Mouse (Mus musculus): ENCODE data around the gene Gon7. TPM values are rescaled to one million over a fixed set of nuclear protein-coding genes. Genes with fewer than 3 reads are reported as not detected.

Gon7 gene
- polyA plus RNA-seq, 1 experiment from 2014 or later: 46.1 TPM

Other genes starting within 250 kb of the Gon7 start
- gene Chga, start 202.8 kb downstream of the Gon7 start, polyA plus RNA-seq (2016; fragmentation: Nextera tagmentation; extraction: Ambion mirVana): 0.15 and 0.23 TPM in 2 replicates
- gene Itpk1, start 52.9 kb downstream of the Gon7 start, polyA plus RNA-seq (2016; fragmentation: Nextera tagmentation; extraction: Ambion mirVana): 9.7 and 11.0 TPM in 2 replicates
- 34.8 and 38.8 TPM in 2 replicates for gene Moap1, start 14.1 kb downstream of the Gon7 start, polyA plus RNA-seq (2016; fragmentation: Nextera tagmentation; extraction: Ambion mirVana)
- 11.7 TPM in 2 replicates for gene Tmem251, start 14.0 kb downstream of the Gon7 start, polyA plus RNA-seq (2016; fragmentation: Nextera tagmentation; extraction: Ambion mirVana)
- gene Gm28051, start within 50 bp of the Gon7 start, polyA plus RNA-seq (2016; fragmentation: Nextera tagmentation; extraction: Ambion mirVana): not detected in 2 replicates
- gene Ubr7, start 164 bp upstream of the Gon7 start, polyA plus RNA-seq (2016; fragmentation: Nextera tagmentation; extraction: Ambion mirVana): 55.8 and 56.5 TPM in 2 replicates
- 29.5 and 33.8 TPM in 2 replicates for gene Gm20604, start 869 bp upstream of the Gon7 start, polyA plus RNA-seq (2016; fragmentation: Nextera tagmentation; extraction: Ambion mirVana)
- 14.4 and 18.2 TPM in 2 replicates for gene Btbd7, start 120.7 kb upstream of the Gon7 start, polyA plus RNA-seq (2016; fragmentation: Nextera tagmentation; extraction: Ambion mirVana)
- not detected in 2 replicates for gene Cox8c, start 141.5 kb upstream of the Gon7 start, polyA plus RNA-seq (2016; fragmentation: Nextera tagmentation; extraction: Ambion mirVana)
- 0.05 TPM in 2 replicates for gene Unc79, start 191.1 kb upstream of the Gon7 start, polyA plus RNA-seq (2016; fragmentation: Nextera tagmentation; extraction: Ambion mirVana)